Mouse (Mus musculus) midbrain, embryonic 15.5 days (tissue): ENCODE data around the gene Reps2. TPM values are rescaled to one million over a fixed set of nuclear protein-coding genes. Genes with fewer than 3 reads are reported as not detected.

ENCODE experiments used
- ATAC-seq: fragments of 200-750 bp; cut with Nextera tagmentation; replicated peaks from 2 replicates; pipeline ENCODE4 v1.8.0; 2017; ENCODE audit warnings: moderate TSS enrichment
- H3K27ac ChIP-seq: fragments of 300-500 bp; sonication (generic); 2 replicates; pipeline ENCODE4 v1.5.1; 2015; ENCODE audit warnings: mild to moderate bottlenecking, inconsistent platforms
- H3K27me3 ChIP-seq: fragments of 300-500 bp; sonication (generic); replicated peaks from 2 replicates; pipeline ENCODE4 v1.6.1; 2015; ENCODE audit warnings: inconsistent platforms
- H3K36me3 ChIP-seq: fragments of 300-500 bp; sonication (generic); replicated peaks from 2 replicates; pipeline ENCODE4 v1.6.1; 2015; ENCODE audit warnings: inconsistent platforms
- H3K4me1 ChIP-seq: fragments of 300-500 bp; sonication (generic); 2 replicates; pipeline ENCODE4 v1.6.1; 2015; ENCODE audit warnings: inconsistent platforms
- H3K4me2 ChIP-seq: fragments of 300-500 bp; sonication (generic); 2 replicates; pipeline ENCODE4 v1.6.1; 2015; ENCODE audit warnings: inconsistent platforms, mild to moderate bottlenecking, moderate library complexity
- H3K4me3 ChIP-seq: fragments of 300-500 bp; sonication (generic); 2 replicates; pipeline ENCODE4 v1.5.1; 2015; ENCODE audit warnings: mild to moderate bottlenecking, inconsistent platforms
- H3K9ac ChIP-seq: fragments of 300-500 bp; sonication (generic); 2 replicates; pipeline ENCODE4 v1.6.1; 2015; ENCODE audit warnings: mild to moderate bottlenecking, inconsistent platforms
- H3K9me3 ChIP-seq: fragments of 300-500 bp; sonication (generic); 2 replicates; pipeline ENCODE4 v1.6.1; 2016; ENCODE audit warnings: inconsistent platforms
- WGBS: fragments of 180-500 bp; shearing (Covaris S2); methylation state at CpG from one replicate; pipeline ENCODE4 v1.1.7; 2015; ENCODE audit warnings: mixed read lengths; 5-methylcytosine and 5-hydroxymethylcytosine counted together
- polyA plus RNA-seq: library from polyadenylated mRNA; unstranded; fragments of >200 nt; fragmentation: Nextera tagmentation; extraction: Ambion mirVana; gene quantifications from 2 replicates; pipeline ENCODE4 v1.2.1, GENCODE M21; 2015

Gene Reps2
- polyA plus RNA-seq, 1 experiment from 2014 or later = 4.6 TPM

DNA sequence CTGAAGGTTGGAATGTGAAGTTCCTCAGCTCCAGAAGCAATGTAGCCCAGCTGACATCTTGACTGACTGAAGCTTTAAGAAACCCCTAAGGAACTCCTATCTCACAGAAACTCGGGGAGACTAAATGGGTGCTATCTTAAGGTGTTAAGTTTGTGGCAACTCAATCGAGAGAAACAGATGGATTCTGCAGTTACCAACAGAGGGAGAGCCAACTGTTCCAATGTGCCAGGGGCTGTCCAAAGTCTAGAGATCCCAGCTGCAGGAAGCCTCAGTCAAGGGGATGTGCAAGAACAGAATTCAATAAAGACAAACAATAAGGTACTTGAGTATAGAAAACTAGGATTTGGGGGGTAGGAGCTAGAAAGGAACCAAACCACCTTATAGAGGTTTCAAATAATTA, 8.3 kb downstream of the Reps2 start:
- H3K9me3 ChIP-seq = no peaks in the 10 kb centered on the region
- H3K4me3 ChIP-seq = no peak overlapping the region
- H3K4me2 ChIP-seq = no peak overlapping the region
- 65% methylated on average over 2 of the region's 2 CpGs for WGBS
- H3K27me3 ChIP-seq = peaks cover 14% of the 10 kb centered on the region
- no peak for ATAC-seq
- H3K36me3 ChIP-seq = no peaks in the 10 kb centered on the region
- no peak overlapping the region for H3K27ac ChIP-seq
- no peak overlapping the region for H3K9ac ChIP-seq
- H3K4me1 ChIP-seq = no peaks in the 10 kb centered on the region

DNA sequence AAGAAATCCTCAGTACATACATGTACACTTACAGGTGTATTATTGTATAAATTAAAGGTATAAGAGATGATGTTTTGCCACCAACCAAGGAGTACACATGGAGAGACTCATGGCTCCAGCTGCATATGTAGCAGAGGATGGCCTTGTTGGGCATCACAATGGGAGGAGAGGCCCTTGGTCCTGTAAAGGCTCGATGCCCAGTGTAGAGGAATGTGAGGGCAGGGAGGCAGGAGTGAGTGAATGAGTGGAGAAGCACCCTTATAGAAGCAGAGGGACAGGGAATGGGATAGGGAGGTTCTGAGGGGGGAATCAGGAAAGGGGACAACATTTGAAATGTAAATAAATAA, 21.4 kb downstream of the Reps2 start:
- 48% methylated on average over 1 of the region's 1 CpGs for WGBS
- peak; percentile 83 for ATAC-seq
- Histone ChIP-seq H3K9me3 (no peaks in the 10 kb centered on the region), H3K4me3 (no peak overlapping the region), H3K27me3 (no peaks in the 10 kb centered on the region), H3K27ac (peak overlapping the region; percentile 75), H3K36me3 (no peaks in the 10 kb centered on the region), H3K4me2 (no peak overlapping the region), H3K9ac (no peak overlapping the region), H3K4me1 (0 out of 2 replicates have a peak, but pooled peaks cover 5% of the 10 kb centered on the region)

DNA sequence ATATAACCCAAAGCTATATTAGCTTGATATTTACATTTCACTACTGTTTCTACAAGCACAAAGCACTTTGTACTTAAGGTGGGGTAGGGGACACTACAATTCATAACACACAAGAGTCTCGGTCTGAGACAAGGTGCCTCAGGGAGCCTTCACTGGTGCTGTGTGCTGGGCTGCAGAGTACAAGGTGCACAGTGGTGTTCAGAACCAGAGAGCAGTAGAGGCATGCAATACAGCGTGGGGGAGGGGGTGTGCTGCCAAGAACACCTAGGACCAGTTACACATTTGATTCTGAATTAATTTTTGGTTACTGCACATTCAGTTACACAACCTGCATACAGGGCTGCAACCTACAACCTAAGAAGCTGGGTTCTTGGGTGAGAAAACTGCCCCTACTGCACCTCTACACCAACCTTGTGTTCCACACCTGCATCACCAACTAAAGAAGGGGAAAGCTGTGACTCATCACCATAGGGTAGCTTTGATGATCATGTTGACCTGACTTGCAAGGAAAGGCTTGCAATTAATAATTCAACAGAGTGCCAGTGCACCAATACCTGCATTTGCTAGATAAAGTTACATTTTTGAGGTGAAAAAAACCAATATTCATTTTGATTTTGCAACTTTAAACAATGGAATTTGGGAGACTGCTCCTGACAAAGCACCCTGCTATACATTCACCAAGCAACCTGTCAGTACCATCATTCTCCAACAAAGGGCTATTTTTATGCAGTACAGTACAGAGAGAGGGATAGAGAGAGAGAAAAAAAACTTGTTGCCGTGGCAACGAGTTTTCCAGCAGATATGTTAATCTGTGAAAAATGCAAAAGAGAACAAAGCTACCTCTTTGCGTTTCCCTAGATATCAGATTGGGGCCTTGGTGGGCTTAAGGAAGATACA, 22.0 kb downstream of the Reps2 start:
- no peaks in the 10 kb centered on the region for H3K36me3 ChIP-seq
- peak overlapping the region; percentile 75 for H3K27ac ChIP-seq
- H3K4me2 ChIP-seq = no peak overlapping the region
- no peaks in the 10 kb centered on the region for H3K9me3 ChIP-seq
- 0 out of 2 replicates have a peak, but pooled peaks cover 5% of the 10 kb centered on the region for H3K4me1 ChIP-seq
- WGBS = 70% methylated on average over 5 of the region's 5 CpGs
- no peaks in the 10 kb centered on the region for H3K27me3 ChIP-seq
- no peak overlapping the region for H3K4me3 ChIP-seq
- no peak overlapping the region for H3K9ac ChIP-seq
- ATAC-seq = peak; percentile 98

DNA sequence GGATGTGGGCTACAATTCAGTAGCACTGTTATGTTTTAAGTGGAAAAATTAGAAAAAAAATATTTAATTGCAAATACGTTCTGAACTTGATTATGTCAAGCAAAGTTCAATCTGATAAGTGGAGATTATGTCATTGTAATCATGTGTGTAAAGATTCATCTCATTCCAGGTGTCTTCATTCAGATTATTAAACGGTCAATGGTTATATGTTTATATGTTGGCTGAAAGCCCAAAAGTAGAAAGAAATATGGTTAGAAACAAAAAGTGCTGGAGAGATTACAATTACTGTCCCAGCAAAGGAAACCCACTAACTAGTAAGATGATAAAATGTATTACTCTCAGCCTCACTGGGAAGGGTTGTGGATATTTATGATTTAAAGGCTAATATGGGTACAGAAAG, 23.7 kb downstream of the Reps2 start:
- no peak overlapping the region for H3K9ac ChIP-seq
- no peaks in the 10 kb centered on the region for H3K36me3 ChIP-seq
- no peak overlapping the region for H3K4me2 ChIP-seq
- no peaks in the 10 kb centered on the region for H3K27me3 ChIP-seq
- no peaks in the 10 kb centered on the region for H3K9me3 ChIP-seq
- H3K27ac ChIP-seq = no peak overlapping the region
- 0 out of 2 replicates have a peak, but pooled peaks cover 5% of the 10 kb centered on the region for H3K4me1 ChIP-seq
- ATAC-seq = no peak
- 85% methylated on average over 2 of the region's 2 CpGs for WGBS
- H3K4me3 ChIP-seq = no peak overlapping the region

DNA sequence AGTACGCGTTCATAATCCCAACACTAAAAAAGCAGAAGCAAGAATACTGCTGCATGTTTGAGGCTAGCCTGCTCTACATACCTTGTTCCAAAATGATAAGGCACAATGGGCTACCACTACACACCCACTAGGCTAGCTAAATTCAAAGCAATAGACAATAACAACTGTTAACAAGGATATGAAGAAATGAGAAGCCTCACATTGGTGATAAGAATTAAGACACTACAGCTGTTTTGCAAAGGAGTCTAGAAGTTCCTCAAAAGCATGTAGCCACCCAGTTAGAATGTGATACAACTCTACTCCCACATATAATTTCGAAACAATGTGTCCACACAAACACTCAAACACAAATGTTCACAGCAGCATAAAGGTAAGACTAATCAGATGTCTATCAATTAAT, 24.9 kb downstream of the Reps2 start:
- Histone ChIP-seq H3K27me3 (no peaks in the 10 kb centered on the region), H3K4me1 (0 out of 2 replicates have a peak, but pooled peaks cover 5% of the 10 kb centered on the region), H3K36me3 (no peaks in the 10 kb centered on the region), H3K9ac (no peak overlapping the region), H3K9me3 (no peaks in the 10 kb centered on the region), H3K4me3 (no peak overlapping the region), H3K27ac (no peak overlapping the region), H3K4me2 (no peak overlapping the region)
- no peak for ATAC-seq
- WGBS = 80% methylated on average over 3 of the region's 3 CpGs

DNA sequence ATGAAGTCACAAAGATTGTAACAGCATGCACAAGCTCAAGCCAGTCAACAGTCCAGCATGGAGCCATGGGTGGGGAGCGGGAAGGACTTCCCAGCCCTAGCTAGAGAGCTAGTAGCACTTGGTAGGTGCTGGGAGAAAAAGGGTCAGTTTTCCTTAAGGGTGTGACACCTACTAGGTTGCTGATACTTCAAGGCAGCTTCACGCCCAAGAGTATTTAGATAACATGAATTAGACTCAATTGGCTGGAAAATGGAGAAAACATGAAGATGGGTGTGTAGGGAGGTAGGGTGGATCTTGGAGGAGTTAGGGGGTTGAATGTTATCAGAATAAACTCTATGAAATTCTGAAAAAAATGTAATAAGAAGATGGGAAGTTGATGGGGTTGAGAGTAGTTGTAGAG, 37.3 kb downstream of the Reps2 start:
- Histone ChIP-seq H3K9ac (no peak overlapping the region), H3K4me2 (no peak overlapping the region), H3K4me3 (no peak overlapping the region), H3K27me3 (peaks cover 6% of the 10 kb centered on the region), H3K9me3 (no peaks in the 10 kb centered on the region), H3K36me3 (no peaks in the 10 kb centered on the region), H3K27ac (no peak overlapping the region), H3K4me1 (no peaks in the 10 kb centered on the region)
- WGBS = 86% methylated on average over 2 of the region's 2 CpGs
- ATAC-seq = no peak

DNA sequence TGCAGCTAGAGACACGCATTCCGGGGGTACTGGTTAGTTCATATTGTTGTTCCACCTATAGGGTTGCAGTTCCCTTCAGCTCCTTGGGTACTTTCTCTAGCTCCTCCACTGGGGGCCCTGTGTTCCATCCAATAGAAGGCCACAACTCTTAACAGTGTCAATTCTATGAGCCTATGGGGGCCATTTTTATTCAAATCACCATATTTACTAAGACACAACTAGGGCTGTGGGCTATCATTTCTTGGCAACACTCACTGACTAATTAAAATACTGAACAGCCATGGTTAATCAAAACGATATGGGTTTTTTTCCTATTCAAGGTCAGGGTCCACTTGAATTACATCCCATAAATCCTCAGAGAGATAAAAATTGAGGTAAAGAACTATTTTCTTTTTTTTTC, 43.8 kb downstream of the Reps2 start:
- Histone ChIP-seq H3K9ac (no peak overlapping the region), H3K4me2 (no peak overlapping the region), H3K4me3 (no peak overlapping the region), H3K4me1 (no peaks in the 10 kb centered on the region), H3K27me3 (no peaks in the 10 kb centered on the region), H3K27ac (no peak overlapping the region), H3K9me3 (no peaks in the 10 kb centered on the region), H3K36me3 (no peaks in the 10 kb centered on the region)
- WGBS = 90% methylated on average over 3 of the region's 3 CpGs
- ATAC-seq = no peak; the same call in 1 of the 2 replicates

DNA sequence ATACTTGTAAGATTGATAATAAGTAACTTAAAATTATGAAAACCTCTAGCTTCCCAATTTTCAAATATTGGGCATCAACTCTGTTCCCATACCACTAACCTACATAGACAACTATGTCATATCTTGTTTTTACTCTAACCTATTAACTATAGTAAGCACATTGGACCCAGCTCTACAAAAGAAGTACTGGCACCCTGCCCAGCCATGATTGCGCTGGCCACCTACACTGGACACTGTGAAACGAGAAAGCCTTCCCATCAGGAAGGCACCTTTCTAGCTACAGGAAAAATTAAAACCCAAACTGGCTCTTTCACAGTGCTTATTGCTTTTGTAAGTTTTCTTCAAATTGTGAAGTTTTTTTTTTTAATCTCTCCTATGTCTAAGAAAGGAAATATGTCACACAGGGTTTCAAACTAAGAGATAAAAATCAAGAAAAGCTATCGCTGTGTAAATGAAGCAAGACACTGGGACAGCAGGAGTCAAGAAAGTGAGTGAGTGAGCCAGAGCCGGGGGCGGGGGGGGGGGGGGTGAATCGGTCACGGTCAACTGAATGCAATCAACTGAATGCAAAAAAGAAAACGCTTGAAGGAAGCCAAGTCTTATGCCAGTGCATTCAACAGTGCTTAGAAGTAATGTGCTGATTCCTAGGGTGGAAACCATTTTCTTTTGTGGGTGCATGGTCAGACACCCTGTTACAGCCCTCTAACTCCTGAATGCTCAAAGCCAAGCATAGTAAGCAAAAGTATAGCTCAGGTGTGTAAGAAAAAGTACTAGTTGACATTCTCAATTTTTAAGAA, 52.2 kb downstream of the Reps2 start:
- no peak overlapping the region for H3K4me2 ChIP-seq
- ATAC-seq = no peak

DNA sequence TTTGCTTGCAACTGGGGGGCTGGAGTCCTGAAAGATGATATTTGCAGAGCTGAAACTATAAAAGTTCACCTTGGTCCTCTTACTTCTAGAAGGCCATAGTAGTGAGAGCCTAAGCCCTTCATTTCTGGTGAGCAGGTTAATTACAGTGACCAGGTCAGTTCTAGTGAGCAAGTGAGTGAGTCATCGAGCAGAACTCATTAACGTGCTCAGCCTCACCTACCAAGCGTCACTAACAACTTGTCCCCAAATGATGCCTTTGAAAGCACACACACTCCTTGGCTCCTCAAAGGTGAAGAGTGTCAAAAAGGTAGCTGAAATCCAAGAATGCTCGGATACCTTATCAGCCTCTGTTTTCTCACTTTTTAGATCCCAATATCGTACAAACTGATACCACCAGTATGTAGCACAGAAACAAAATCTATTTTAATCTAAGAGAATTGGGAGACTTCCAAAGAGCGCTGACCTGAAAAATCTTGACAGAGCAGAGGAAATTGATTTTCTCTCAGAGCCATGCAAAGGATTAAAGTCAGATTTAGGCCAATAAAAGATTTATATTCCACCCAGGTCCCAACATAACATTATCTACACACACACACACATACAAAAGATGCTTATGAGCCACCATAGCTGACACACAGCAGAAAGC, 53.2 kb downstream of the Reps2 start:
- Histone ChIP-seq H3K9me3 (no peaks in the 10 kb centered on the region), H3K27ac (no peak overlapping the region), H3K36me3 (no peaks in the 10 kb centered on the region), H3K27me3 (peaks cover 4% of the 10 kb centered on the region; the same call in 1 of the 2 replicates), H3K4me3 (no peak overlapping the region), H3K9ac (no peak overlapping the region), H3K4me1 (no peaks in the 10 kb centered on the region), H3K4me2 (no peak overlapping the region)
- 0 out of 2 replicates have a peak, but pooled peaks have one; percentile 54 for ATAC-seq
- WGBS = 58% methylated on average over 6 of the region's 6 CpGs

More for the DNA sequence above, 52.2 kb downstream of the Reps2 start:
- Histone ChIP-seq H3K9ac (no peak overlapping the region), H3K4me3 (no peak overlapping the region), H3K27me3 (peaks cover 4% of the 10 kb centered on the region; the same call in 1 of the 2 replicates), H3K4me1 (no peaks in the 10 kb centered on the region), H3K9me3 (no peaks in the 10 kb centered on the region), H3K36me3 (no peaks in the 10 kb centered on the region), H3K27ac (no peak overlapping the region)
- 58% methylated on average over 8 of the region's 8 CpGs for WGBS

DNA sequence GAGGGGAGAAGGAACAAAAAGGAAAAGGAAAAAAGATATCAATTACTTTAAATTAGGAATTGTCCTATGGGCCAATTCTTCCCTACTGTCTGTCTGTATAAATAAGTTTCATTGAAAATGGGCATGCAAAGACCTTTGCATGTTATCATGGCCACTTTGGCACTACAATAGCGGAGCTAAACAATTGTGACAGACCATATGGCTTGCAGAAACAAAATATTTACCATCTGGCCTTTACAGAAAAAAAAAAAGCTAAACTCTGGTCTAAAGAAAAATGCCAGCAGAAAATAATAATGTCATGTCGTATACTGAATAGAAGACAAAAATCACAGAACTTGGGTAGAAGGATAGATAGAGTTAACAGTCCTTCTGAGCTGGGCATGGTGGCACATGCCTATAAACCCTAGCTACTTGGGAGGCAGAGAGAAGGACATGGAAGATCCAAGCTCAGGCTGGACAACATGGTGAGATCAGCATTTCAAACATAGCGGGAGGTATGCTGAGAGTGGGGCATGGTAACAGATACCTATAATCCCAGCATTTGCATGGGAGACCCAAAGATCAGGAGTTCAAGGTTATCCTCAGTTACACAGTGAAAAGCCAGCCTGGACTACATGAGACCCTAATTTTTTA, 54.2 kb downstream of the Reps2 start:
- no peak for ATAC-seq
- 78% methylated on average over 3 of the region's 3 CpGs for WGBS
- Histone ChIP-seq H3K9me3 (no peaks in the 10 kb centered on the region), H3K4me3 (no peak overlapping the region), H3K36me3 (no peaks in the 10 kb centered on the region), H3K27me3 (peaks cover 4% of the 10 kb centered on the region; the same call in 1 of the 2 replicates), H3K4me1 (0 out of 2 replicates have a peak, but pooled peaks cover 4% of the 10 kb centered on the region), H3K9ac (no peak overlapping the region), H3K4me2 (no peak overlapping the region), H3K27ac (no peak overlapping the region)

DNA sequence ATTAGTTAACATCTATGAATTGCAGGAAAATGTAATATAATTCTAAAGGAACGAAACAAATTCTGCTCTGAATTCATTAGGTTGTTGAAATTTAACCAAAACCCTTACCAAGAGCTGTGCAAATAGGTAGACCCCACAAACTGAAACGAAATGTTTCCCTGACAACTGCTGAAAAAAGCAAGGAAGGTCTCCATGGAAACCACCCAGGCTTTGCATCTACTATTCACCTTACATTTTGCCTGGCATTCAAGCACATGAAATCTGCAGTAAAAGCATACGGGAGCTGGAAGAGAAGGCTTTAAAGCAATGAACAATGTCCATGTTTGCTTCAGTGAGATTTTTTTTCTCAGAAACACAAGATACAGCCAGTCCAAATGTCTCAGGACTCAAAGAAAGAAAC, 59.1 kb downstream of the Reps2 start:
- H3K4me2 ChIP-seq = no peak overlapping the region
- no peak overlapping the region for H3K9ac ChIP-seq
- H3K27me3 ChIP-seq = peaks cover 3% of the 10 kb centered on the region
- H3K4me1 ChIP-seq = 0 out of 2 replicates have a peak, but pooled peaks cover 4% of the 10 kb centered on the region
- peak overlapping the region; percentile 76 for H3K27ac ChIP-seq
- no peaks in the 10 kb centered on the region for H3K36me3 ChIP-seq
- no peak overlapping the region for H3K4me3 ChIP-seq
- ATAC-seq = peak; percentile 83
- WGBS = 26% methylated on average over 3 of the region's 3 CpGs
- H3K9me3 ChIP-seq = no peaks in the 10 kb centered on the region
